Mouse (Mus musculus) heart, adult 2 months (tissue): ENCODE results near the gene Kdm2a. TPM values are rescaled to one million over a fixed set of nuclear protein-coding genes. Genes with fewer than 3 reads are reported as not detected.

Experiments
- DNase-seq, 2 experiments: peaks; one replicate each; pipeline ENCODE4 v3.0.0; 2021
- H3K27ac ChIP-seq: fragments of 200-600 bp; 2 replicates; pipeline ENCODE4 v1.8.1; 2022
- H3K27me3 ChIP-seq: fragments of 200-500 bp; 2 replicates; pipeline ENCODE4 v1.6.1; 2012; ENCODE audit warnings: mild to moderate bottlenecking, low read length, inconsistent platforms, mixed read lengths; ENCODE audit not compliant: control insufficient read depth, insufficient read depth
- H3K36me3 ChIP-seq: fragments of 200-500 bp; 2 replicates; pipeline ENCODE4 v1.6.1; 2012; ENCODE audit warnings: low read length, inconsistent platforms; ENCODE audit not compliant: control insufficient read depth, insufficient read depth
- H3K4me1 ChIP-seq: fragments of 200-500 bp; 2 replicates; pipeline ENCODE4 v1.6.1; 2011; ENCODE audit warnings: low read length; ENCODE audit not compliant: control insufficient read depth, insufficient read depth
- H3K4me3 ChIP-seq: fragments of 200-600 bp; 2 replicates; pipeline ENCODE4 v1.8.1; 2022
- H3K79me2 ChIP-seq: fragments of 200-500 bp; replicated peaks from 2 replicates; pipeline ENCODE4 v1.6.1; 2012; ENCODE audit warnings: mild to moderate bottlenecking, inconsistent platforms, low read length, moderate library complexity, mixed read lengths; ENCODE audit not compliant: control insufficient read depth, insufficient read depth
- H3K9ac ChIP-seq: fragments of 200-500 bp; 2 replicates; pipeline ENCODE4 v1.6.1; 2012; ENCODE audit warnings: low read depth, mild to moderate bottlenecking, control low read depth, inconsistent platforms, low read length, mixed read lengths
- CTCF ChIP-seq: fragments of 200-600 bp; IDR thresholded peaks from 2 replicates; pipeline ENCODE4 v1.8.1; 2022; ENCODE audit warnings: antibody characterized with exemption, mild to moderate bottlenecking, moderate library complexity
- EP300 ChIP-seq: fragments of 200-500 bp; IDR thresholded peaks from 2 replicates; pipeline ENCODE4 v1.6.1; 2011; ENCODE audit warnings: low read depth, low read length, control low read depth; ENCODE audit not compliant: insufficient read depth
- POLR2A ChIP-seq: fragments of 200-500 bp; IDR thresholded peaks from 2 replicates; pipeline ENCODE4 v1.6.1; 2011; ENCODE audit warnings: mild to moderate bottlenecking, low read depth, low read length, control low read depth; ENCODE audit not compliant: insufficient read depth
- WGBS: fragments of 180-500 bp; shearing (Covaris S2); methylation state at CpG from one replicate; pipeline ENCODE4 v1.1.7; 2018; 5-methylcytosine and 5-hydroxymethylcytosine counted together
- intact Hi-C: fragments of 180-260 bp; cut with DNase I; formaldehyde crosslinking; loops from one replicate; pipeline ENCODE4 v1.15.1; 2025
- polyA plus RNA-seq: library from polyadenylated mRNA; depleted of rRNA; stranded (reverse); fragments of >200 nt; gene quantifications from 2 replicates; pipeline ENCODE4 v1.2.3, GENCODE M21; 2012
- total RNA-seq, 2 experiments: library from RNA; stranded (reverse); gene quantifications; 2 replicates each; pipeline ENCODE4 v1.2.3; 2021

Kdm2a gene
- total and polyA plus RNA-seq, 3 experiments, result 36.4 to 49.7 (median 38.6) TPM

- Histone ChIP-seq H3K9ac (no peak overlapping the region), H3K79me2 (peaks cover 4% of the 10 kb centered on the region; the same call in 1 of the 2 replicates), H3K4me1 (peaks cover 34% of the 10 kb centered on the region), H3K27me3 (no peaks in the 10 kb centered on the region), H3K27ac (peak overlapping the region; percentile 77), H3K36me3 (no peaks in the 10 kb centered on the region), H3K4me3 (no peak overlapping the region)
- WGBS, result 44% methylated on average over 14 of the region's 14 CpGs
- 0 out of 2 replicates have a peak, but pooled peaks have one; percentile 23 for TF ChIP-seq POLR2A
- 0 out of 2 replicates have a peak, but pooled peaks have one; percentile 13 for TF ChIP-seq EP300
- TF ChIP-seq CTCF, result no peak
- DNase-seq, result peak; percentile 78 to 89
- intact Hi-C loops, result no loop called here
Observed at GRCm38 (mm10) chr19:4294381-4295097, 103.5 kb downstream of the Kdm2a start.

- Histone ChIP-seq H3K9ac (no peak overlapping the region), H3K36me3 (no peaks in the 10 kb centered on the region), H3K79me2 (no peaks in the 10 kb centered on the region; the same call in 1 of the 2 replicates), H3K27ac (no peak overlapping the region), H3K4me1 (peaks cover 17% of the 10 kb centered on the region), H3K27me3 (no peaks in the 10 kb centered on the region), H3K4me3 (no peak overlapping the region)
- WGBS, result 85% methylated on average over 11 of the region's 11 CpGs
- intact Hi-C loops, result no loop called here
- no peak for DNase-seq
- no peak for TF ChIP-seq EP300
- TF ChIP-seq CTCF, result no peak
- no peak for TF ChIP-seq POLR2A
Observed at GRCm38 (mm10) chr19:4291161-4291560, 106.9 kb downstream of the Kdm2a start.

- Histone ChIP-seq H3K79me2 (no peaks in the 10 kb centered on the region; the same call in 1 of the 2 replicates), H3K9ac (no peak overlapping the region), H3K4me3 (no peak overlapping the region), H3K4me1 (peaks cover 17% of the 10 kb centered on the region), H3K27me3 (no peaks in the 10 kb centered on the region), H3K36me3 (no peaks in the 10 kb centered on the region), H3K27ac (no peak overlapping the region)
- TF ChIP-seq CTCF (no peak), POLR2A (no peak), EP300 (no peak)
- DNase-seq, result no peak
- intact Hi-C loops, result no loop called here
- WGBS, result 88% methylated on average over 15 of the region's 15 CpGs
Observed at GRCm38 (mm10) chr19:4290749-4291148, 107.3 kb downstream of the Kdm2a start.

- Histone ChIP-seq H3K27ac (no peak overlapping the region), H3K4me1 (peaks cover 2% of the 10 kb centered on the region; the same call in 1 of the 2 replicates), H3K27me3 (no peaks in the 10 kb centered on the region), H3K79me2 (no peaks in the 10 kb centered on the region), H3K9ac (no peak overlapping the region), H3K36me3 (no peaks in the 10 kb centered on the region), H3K4me3 (no peak overlapping the region)
- DNase-seq, result no peak
- TF ChIP-seq EP300 (no peak), CTCF (no peak), POLR2A (no peak)
- intact Hi-C loops, result loop anchor here (1.0 to 2.0 kb wide), 2 partner anchors 23 to 27 kb away; partner anchors contain the start of gene Grk2
- 45% methylated on average over 7 of the region's 7 CpGs for WGBS
Observed at GRCm38 (mm10) chr19:4283653-4284052, 114.4 kb downstream of the Kdm2a start.

GRCm38 (mm10) chr19:4282898-4283553 lies 115.1 kb downstream of the Kdm2a start, which contains the start of gene Ankrd13d:
Gene Ankrd13d (minus strand): TSS chr19:4283137.
- intact Hi-C loops, result loop anchor here (1.0 to 2.0 kb wide), 2 partner anchors 23 to 26 kb away; partner anchors contain the start of gene Grk2
- H3K27me3 ChIP-seq, result no peaks in the 10 kb centered on the region
- H3K36me3 ChIP-seq, result no peaks in the 10 kb centered on the region
- under 1% methylated on average over 48 of the region's 50 CpGs for WGBS
- H3K27ac ChIP-seq, result peak within 1 kb of the TSS; percentile 45
- peaks cover 2% of the 10 kb centered on the region; the same call in 1 of the 2 replicates for H3K4me1 ChIP-seq
- peak within 1 kb of the TSS; percentile 58 for H3K4me3 ChIP-seq
- H3K9ac ChIP-seq, result peak within 1 kb of the TSS; percentile 62
- no peaks in the 10 kb centered on the region for H3K79me2 ChIP-seq
- TF ChIP-seq EP300 (no peak), CTCF (peak; percentile 88), POLR2A (no peak)
- peak; percentile 89 for DNase-seq

GRCm38 (mm10) chr19:4280425-4280824 lies 117.7 kb downstream of the Kdm2a start:
- no peaks in the 10 kb centered on the region for H3K79me2 ChIP-seq
- WGBS, result 98% methylated on average over 9 of the region's 9 CpGs
- no peaks in the 10 kb centered on the region for H3K27me3 ChIP-seq
- no peak overlapping the region for H3K9ac ChIP-seq
- no peak overlapping the region for H3K4me3 ChIP-seq
- H3K4me1 ChIP-seq, result peaks cover 2% of the 10 kb centered on the region; the same call in 1 of the 2 replicates
- TF ChIP-seq EP300 (no peak), POLR2A (no peak), CTCF (no peak)
- intact Hi-C loops, result no loop called here
- no peaks in the 10 kb centered on the region for H3K36me3 ChIP-seq
- no peak for DNase-seq
- no peak overlapping the region for H3K27ac ChIP-seq
